ENCODE assay signal across 9 mouse cellular contexts in genomic region chr3:123092913-123093639, GRCm38 (mm10). TPM values are rescaled to one million over a fixed set of nuclear protein-coding genes. Genes with fewer than 3 reads are reported as not detected.
DNase-seq lines count a peak whose midpoint lies in the region; ATAC-seq lines count a peak whose summit lies in the region.
"Had no signal": no experiment of that assay in that cellular context is flagged by ENCODE, and none has a peak within 500 bp of the region (broad histone marks: within the 10 kb centered on the region; RNA-seq: fewer than 3 reads in every experiment).

No protein-coding gene starts in this region.

- ATAC-seq in embryonic facial prominence, embryonic 11.5 days (replicated peaks; ENCODE audit: insufficient number of reproducible peaks, low FRiP score, low TSS enrichment, low read depth), result 0 out of 2 replicates have a peak, but pooled peaks have one; percentile 59

- no peak overlapping the region for H3K4me3 ChIP-seq in embryonic facial prominence, embryonic 11.5 days (ENCODE audit: low read depth, low read length)

- no peaks in the 10 kb centered on the region for H3K9me3 ChIP-seq in embryonic facial prominence, embryonic 11.5 days (replicated peaks; ENCODE audit: control insufficient read depth, low read length)

- H3K27me3 ChIP-seq in embryonic facial prominence, embryonic 11.5 days (ENCODE audit: control insufficient read depth, insufficient read depth, low read length), result no peaks in the 10 kb centered on the region

- WGBS in embryonic facial prominence, embryonic 11.5 days, result 57% methylated on average over 12 of the region's 12 CpGs

- H3K27ac ChIP-seq in embryonic facial prominence, embryonic 11.5 days (replicated peaks; ENCODE audit: low read depth, low read length), result no peak overlapping the region

- peak; percentile 54 for DNase-seq in embryo, embryonic 11 days
- no peak for DNase-seq in embryo, embryonic 9.5 days (ENCODE audit: extremely low spot score)
- peak; percentile 47 for DNase-seq in embryonic facial prominence, embryonic 11.5 days (ENCODE audit: low spot score)
- DNase-seq in kidney, adult 9 months, result peak; percentile 67
- DNase-seq in lung, postnatal 36 days, result peak; percentile 49
- no peak for DNase-seq in spleen, postnatal 10 days (ENCODE audit: low spot score in 2 of 2)
- no peak for DNase-seq in left cerebral cortex, postnatal 14 days (ENCODE audit: low spot score in 2 of 2)
- DNase-seq in layer of hippocampus, postnatal 14 days (ENCODE audit: low spot score in 2 of 2), result no peak

- no peaks in the 10 kb centered on the region for H3K4me1 ChIP-seq in embryonic facial prominence, embryonic 11.5 days (ENCODE audit: control insufficient read depth, insufficient read depth, low read length)

- H3K36me3 ChIP-seq in embryonic facial prominence, embryonic 11.5 days (replicated peaks; ENCODE audit: control insufficient read depth, insufficient read depth, low read depth, low read length), result no peaks in the 10 kb centered on the region

- intact Hi-C loops in left cerebral cortex, postnatal 14 days (cut with DNase I), result no loop called here

- no peak overlapping the region for H3K4me2 ChIP-seq in embryonic facial prominence, embryonic 11.5 days (ENCODE audit: low read depth, low read length)

- no peak overlapping the region for H3K9ac ChIP-seq in embryonic facial prominence, embryonic 11.5 days (replicated peaks; ENCODE audit: low read length)

RNA-seq across cellular contexts. Expression of gene Myoz2, which starts 58.3 kb away (rescaled TPM):
- 0.78 and 1.3 TPM in 2 replicates for polyA plus RNA-seq in embryonic facial prominence, embryonic 11.5 days (2014; fragmentation: Nextera tagmentation; extraction: Ambion mirVana)
- not detected for total RNA-seq in left cerebral cortex, postnatal 14 days (2021)
- total RNA-seq in layer of hippocampus, postnatal 14 days (2021), result not detected
- polyA plus RNA-seq: spleen, adult 2 months had no signal

Comparison
In these comparisons a context has a peak if more than half of its experiments do, and no peak if none do; other contexts are left out.
1. DNase-seq: peak in embryo, embryonic 11 days (single experiment), embryonic facial prominence, embryonic 11.5 days (single experiment), kidney, adult 9 months (single experiment) and lung, postnatal 36 days (single experiment); none in embryo, embryonic 9.5 days (single experiment), spleen, postnatal 10 days (0 of 2), left cerebral cortex, postnatal 14 days (0 of 2) and layer of hippocampus, postnatal 14 days (0 of 2).